Mouse (Mus musculus): Measurements from ENCODE around the gene Cfap99. TPM values are rescaled to one million over a fixed set of nuclear protein-coding genes. Genes with fewer than 3 reads are reported as not detected.
A peak's percentile ranks its signal among the peaks of the same experiment; 100 is the strongest.

Gene Cfap99
- total and polyA plus RNA-seq, 3 experiments, result not detected

GRCm38 (mm10) chr5:34336775-34337450, 48.5 kb downstream of the Cfap99 start (continued):
- TF ChIP-seq ZC3H11A (IDR thresholded peaks at IDR 0.05; ENCODE audit: low read depth, low read length) (no peak), GABPA (IDR thresholded peaks at IDR 0.05; ENCODE audit: low read depth, low read length) (no peak), EP300 (IDR thresholded peaks at IDR 0.05; ENCODE audit: low read depth in 1 of 2, low read length in 2 of 2) (no peak), CHD1 (IDR thresholded peaks at IDR 0.05; ENCODE audit: low read depth, low read length) (peak; percentile 91), HCFC1 (IDR thresholded peaks at IDR 0.05; ENCODE audit: low read depth, low read length) (peak; percentile 11; the same call in 1 of the 2 replicates), UBTF (IDR thresholded peaks at IDR 0.05; ENCODE audit: borderline replicate concordance, insufficient read depth, low read depth, low read length) (no peak), ELF1 (IDR thresholded peaks at IDR 0.05; ENCODE audit: low read depth, low read length) (no peak; the same call in 1 of the 2 replicates), KAT2A (conservative IDR thresholded peaks at IDR 0.05; ENCODE audit: low read depth, low read length) (no peak; the same call in 1 of the 2 replicates)

DNA sequence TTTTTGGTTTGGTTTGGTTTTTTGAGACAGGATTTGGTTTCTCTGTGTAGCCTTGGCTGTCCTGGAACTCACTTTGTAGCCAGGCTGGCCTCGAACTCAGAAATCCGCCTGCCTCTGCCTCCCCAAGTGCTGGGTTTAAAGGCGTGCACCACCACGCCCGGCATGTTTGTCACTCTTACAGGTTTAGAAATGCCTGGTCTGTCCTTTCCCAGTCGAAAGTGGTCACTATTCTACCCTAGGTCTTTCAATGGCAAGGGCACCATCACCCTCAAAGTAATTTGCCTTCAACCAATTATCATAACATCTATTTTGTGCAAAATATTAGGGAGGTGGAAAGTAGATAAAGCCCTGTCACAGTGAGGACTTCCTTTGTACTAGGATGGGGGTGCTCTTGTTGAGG, 51.8 kb downstream of the Cfap99 start:
- H3K27me3 ChIP-seq (ENCODE audit: control insufficient read depth in 1 of 2, insufficient read depth in 2 of 2, low read length in 2 of 2), result no peaks in the 10 kb centered on the region
- H3K4me1 ChIP-seq (ENCODE audit: control insufficient read depth in 1 of 2, insufficient read depth in 2 of 2, low read length in 2 of 2), result peaks cover 18 to 19% of the 10 kb centered on the region in 2 experiments
- no peaks in the 10 kb centered on the region for H3K9me3 ChIP-seq (replicated peaks; ENCODE audit: insufficient read depth, low read length)
- no peak for TF ChIP-seq GABPA (IDR thresholded peaks at IDR 0.05; ENCODE audit: low read depth, low read length)
- no peak for TF ChIP-seq USF1 (IDR thresholded peaks at IDR 0.05; ENCODE audit: low read depth, low read length)
- no peak for TF ChIP-seq CHD1 (IDR thresholded peaks at IDR 0.05; ENCODE audit: low read depth, low read length)
- TF ChIP-seq UBTF (IDR thresholded peaks at IDR 0.05; ENCODE audit: borderline replicate concordance, insufficient read depth, low read depth, low read length), result no peak
- TF ChIP-seq MYC (IDR thresholded peaks at IDR 0.05; ENCODE audit: low read depth, low read length), result no peak
- TF ChIP-seq MAFK (IDR thresholded peaks at IDR 0.05; ENCODE audit: borderline replicate concordance, low read depth, low read length), result no peak
- no peak for TF ChIP-seq ZNF384 (IDR thresholded peaks at IDR 0.05; ENCODE audit: low read depth, low read length)
- TF ChIP-seq ELF1 (IDR thresholded peaks at IDR 0.05; ENCODE audit: low read depth, low read length), result no peak
- no peak for TF ChIP-seq KAT2A (conservative IDR thresholded peaks at IDR 0.05; ENCODE audit: low read depth, low read length)
- no peak for TF ChIP-seq ZC3H11A (IDR thresholded peaks at IDR 0.05; ENCODE audit: low read depth, low read length)
- no peak for TF ChIP-seq BHLHE40 (IDR thresholded peaks at IDR 0.05; ENCODE audit: borderline replicate concordance, low read depth, low read length)
- no peak for TF ChIP-seq RCOR1 (IDR thresholded peaks at IDR 0.05; ENCODE audit: low read depth, low read length)
- TF ChIP-seq HCFC1 (IDR thresholded peaks at IDR 0.05; ENCODE audit: low read depth, low read length), result no peak
- TF ChIP-seq ZKSCAN1 (IDR thresholded peaks at IDR 0.05; ENCODE audit: low read depth, low read length), result no peak
- no peak for DNase-seq (ENCODE audit: low read depth, low spot score)
- H3K4me3 ChIP-seq (ENCODE audit: control insufficient read depth in 1 of 2, insufficient read depth in 1 of 2, low read depth in 2 of 2, low read length in 2 of 2), result no peak overlapping the region
- peaks cover 90% of the 10 kb centered on the region for H3K79me2 ChIP-seq (ENCODE audit: control insufficient read depth, insufficient read depth, low read length, poor library complexity)
- no peak overlapping the region for H3K27ac ChIP-seq (ENCODE audit: control insufficient read depth, low read depth, low read length)
- no peak overlapping the region for H3K9ac ChIP-seq (ENCODE audit: control insufficient read depth, low read depth, low read length, poor library complexity, severe bottlenecking)
- peaks cover 47 to 52% of the 10 kb centered on the region in 2 experiments for H3K36me3 ChIP-seq (ENCODE audit: control insufficient read depth in 1 of 2, insufficient read depth in 2 of 2, low read length in 2 of 2)
